Mouse (Mus musculus): ENCODE measurements around the gene Mrpl17. TPM values are rescaled to one million over a fixed set of nuclear protein-coding genes. Genes with fewer than 3 reads are reported as not detected.
"Not testable (repeated sequence)": the region's sequence is repeated elsewhere in the genome, so short reads cannot be mapped to it uniquely, and the experiment has no call there.

Mrpl17 gene
- polyA plus RNA-seq (2012; rRNA removed), result 140 and 157 TPM in 2 replicates

DNA sequence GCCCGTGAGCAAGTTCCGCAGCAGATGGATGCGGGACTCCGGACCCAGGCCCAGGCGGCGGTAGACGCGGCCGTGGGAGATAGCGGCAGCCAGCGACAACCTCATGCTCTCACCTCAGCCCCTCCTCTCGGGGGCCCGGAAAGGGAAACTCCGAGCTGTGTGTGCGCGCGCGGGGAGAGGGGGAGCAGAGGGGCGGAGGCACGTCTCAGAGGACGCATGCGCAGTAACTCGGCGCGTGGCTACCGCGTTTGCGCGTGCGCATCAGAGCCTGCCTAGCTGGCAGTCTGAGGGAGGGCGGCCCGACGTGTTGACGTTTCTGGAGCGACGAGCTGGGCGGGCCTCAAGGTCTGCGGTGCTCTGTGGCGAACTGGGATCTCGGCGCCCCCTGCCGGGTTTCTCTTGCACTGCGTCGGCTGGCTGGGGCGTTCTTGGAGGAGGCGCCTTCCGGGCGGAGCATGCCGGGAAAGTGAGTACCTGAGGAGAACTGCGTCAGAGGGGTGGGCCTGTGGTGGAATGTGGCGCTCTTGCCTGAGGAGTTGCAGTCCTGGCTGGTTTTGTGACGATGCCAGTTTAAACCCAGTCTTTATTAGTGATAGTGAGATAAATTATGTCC lies at the start of gene Mrpl17:
Gene Mrpl17, minus strand, starts transcription at position 223 of the 613 bp plus-strand sequence.
- H3K27ac ChIP-seq (ENCODE audit: control insufficient read depth, insufficient read depth, low read length), result peak within 1 kb of the TSS; percentile 2; the same call in 1 of the 2 replicates
- H3K27me3 ChIP-seq (ENCODE audit: control insufficient read depth, insufficient read depth, low read length), result no peaks in the 10 kb centered on the region
- peak; percentile 100 for DNase-seq
- H3K4me3 ChIP-seq (ENCODE audit: control insufficient read depth, insufficient read depth, low read length), result peak within 1 kb of the TSS; percentile 72
- under 1% methylated on average over 52 of the region's 52 CpGs for WGBS
- peak; percentile 95 for TF ChIP-seq CTCF (IDR thresholded peaks at IDR 0.05; ENCODE audit: borderline replicate concordance, control insufficient read depth, extremely low read depth, insufficient read depth, low read length, poor library complexity)
- peak; percentile 78 for TF ChIP-seq POLR2A (IDR thresholded peaks at IDR 0.05; ENCODE audit: control insufficient read depth, extremely low read depth, insufficient read depth, low read length, poor library complexity)
- H3K4me1 ChIP-seq (replicated peaks; ENCODE audit: control insufficient read depth, insufficient read depth, low read length), result peaks cover 7% of the 10 kb centered on the region
- H3K36me3 ChIP-seq (ENCODE audit: control insufficient read depth, insufficient read depth, low read length), result 0 out of 2 replicates have a peak, but pooled peaks cover 5% of the 10 kb centered on the region

DNA sequence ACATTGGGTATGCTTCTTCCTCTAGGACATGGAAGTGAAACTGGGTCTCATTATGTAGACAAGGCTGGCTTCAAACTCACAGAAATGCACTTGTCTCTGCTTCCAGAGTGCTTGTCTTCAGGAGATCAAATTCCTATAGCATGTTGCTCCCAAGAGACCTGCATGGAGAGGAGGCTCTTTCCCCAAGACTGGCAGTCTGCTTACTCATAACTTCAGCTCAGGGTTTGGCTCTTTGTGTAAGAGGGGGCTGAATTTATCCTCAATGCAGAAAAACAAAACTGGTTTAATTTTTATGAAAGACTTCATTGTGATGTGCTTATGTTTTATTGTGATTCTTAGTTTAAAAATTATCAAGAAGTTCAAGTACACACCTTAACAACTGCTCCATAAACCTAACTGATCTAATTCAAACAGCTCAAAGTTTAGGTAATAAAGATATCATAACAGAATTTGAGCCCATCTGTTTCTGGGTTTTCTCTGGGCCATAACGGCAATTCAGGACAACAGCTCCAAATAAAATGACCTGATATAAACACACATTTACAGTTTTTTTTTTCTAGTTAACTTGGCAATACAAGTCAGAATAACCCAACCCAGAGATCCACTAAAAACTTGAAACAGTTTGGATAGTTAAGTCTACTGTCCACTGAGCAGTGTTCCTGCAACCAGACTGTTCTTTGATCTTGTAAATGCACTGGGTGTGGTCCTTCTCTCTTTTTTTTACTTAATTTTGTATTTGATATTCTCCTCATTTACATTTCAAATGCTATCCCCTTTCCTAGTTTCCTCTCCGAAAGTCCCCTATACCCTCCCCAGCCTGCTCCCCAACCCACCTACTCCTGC lies 45.0 kb upstream of the Mrpl17 start:
- not testable (repeated sequence) for H3K27me3 ChIP-seq (ENCODE audit: control insufficient read depth, insufficient read depth, low read length); H3K36me3 ChIP-seq (ENCODE audit: control insufficient read depth, insufficient read depth, low read length); H3K4me3 ChIP-seq (ENCODE audit: control insufficient read depth, insufficient read depth, low read length); H3K27ac ChIP-seq (ENCODE audit: control insufficient read depth, insufficient read depth, low read length); DNase-seq; H3K4me1 ChIP-seq (replicated peaks; ENCODE audit: control insufficient read depth, insufficient read depth, low read length)
- no CpG with 5 or more reads among the region's 2 CpGs for WGBS

DNA sequence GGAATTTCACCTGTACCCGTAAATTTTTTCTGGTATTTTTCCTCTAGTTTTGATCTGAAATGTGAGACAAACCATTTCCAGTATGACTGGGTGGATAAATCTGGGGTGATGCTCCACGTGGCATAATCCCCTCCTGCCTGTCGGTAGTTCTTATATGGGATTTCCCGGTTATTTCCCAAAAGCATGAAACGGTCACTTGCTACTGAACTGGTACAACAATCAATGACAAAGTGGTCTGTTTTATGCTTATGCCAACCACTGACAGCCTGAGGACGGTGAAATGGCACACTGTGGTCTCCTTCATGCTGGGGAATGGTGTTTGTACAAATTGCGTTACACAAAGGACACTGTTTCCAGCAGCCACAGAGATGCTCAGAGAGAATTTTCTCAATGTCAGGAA lies 13.4 kb upstream of the Mrpl17 start:
- DNase-seq, result no peak

DNA sequence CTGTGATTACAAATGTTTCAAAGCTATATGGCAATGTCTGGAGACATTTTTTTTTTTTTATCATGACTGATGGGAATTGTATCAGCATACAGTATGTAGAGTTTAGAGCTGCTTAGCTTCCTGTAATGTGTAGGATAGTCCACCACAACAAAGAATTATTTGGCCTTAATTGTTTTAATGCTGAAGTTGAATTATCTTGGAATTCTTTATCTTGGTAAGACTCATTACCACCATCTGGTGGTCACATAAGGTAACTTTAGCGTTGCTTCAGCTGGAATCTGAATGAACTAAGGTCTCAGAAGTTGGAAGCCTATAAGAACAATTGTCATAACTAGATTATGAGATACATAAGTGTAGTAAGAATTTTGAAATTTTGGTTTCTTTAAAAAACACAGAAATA lies 7.6 kb upstream of the Mrpl17 start:
- 0% methylated on average over 1 of the region's 1 CpGs for WGBS
- no peak for DNase-seq

More for the DNA sequence above, 13.4 kb upstream of the Mrpl17 start:
- Histone ChIP-seq H3K27ac (ENCODE audit: control insufficient read depth, insufficient read depth, low read length) (no peak overlapping the region), H3K36me3 (ENCODE audit: control insufficient read depth, insufficient read depth, low read length) (no peaks in the 10 kb centered on the region), H3K27me3 (ENCODE audit: control insufficient read depth, insufficient read depth, low read length) (no peaks in the 10 kb centered on the region), H3K4me3 (ENCODE audit: control insufficient read depth, insufficient read depth, low read length) (no peak overlapping the region), H3K4me1 (replicated peaks; ENCODE audit: control insufficient read depth, insufficient read depth, low read length) (no peaks in the 10 kb centered on the region)
- TF ChIP-seq CTCF (IDR thresholded peaks at IDR 0.05; ENCODE audit: borderline replicate concordance, control insufficient read depth, extremely low read depth, insufficient read depth, low read length, poor library complexity) (no peak), POLR2A (IDR thresholded peaks at IDR 0.05; ENCODE audit: control insufficient read depth, extremely low read depth, insufficient read depth, low read length, poor library complexity) (no peak)
- WGBS, result 87% methylated on average over 7 of the region's 7 CpGs

DNA sequence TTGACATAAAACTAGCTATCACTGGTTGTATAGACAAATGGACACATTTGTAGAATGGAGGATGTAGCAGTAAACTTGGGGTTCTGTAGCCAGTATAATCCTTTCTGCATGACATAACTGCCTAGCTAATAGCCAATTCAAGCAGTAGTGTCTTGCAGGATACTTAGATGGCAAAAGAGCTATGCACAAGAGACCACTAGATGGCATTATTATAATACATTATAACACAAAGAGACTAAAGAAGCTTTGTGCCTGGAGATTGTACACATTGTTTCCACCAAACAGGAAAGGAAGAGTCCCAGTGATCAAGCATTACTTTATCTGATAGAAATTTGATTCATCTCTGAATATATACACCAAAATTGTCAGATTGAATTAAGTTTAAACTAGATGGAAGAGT lies 5.8 kb upstream of the Mrpl17 start:
- no peaks in the 10 kb centered on the region for H3K4me1 ChIP-seq (replicated peaks; ENCODE audit: control insufficient read depth, insufficient read depth, low read length)
- H3K27me3 ChIP-seq (ENCODE audit: control insufficient read depth, insufficient read depth, low read length), result no peaks in the 10 kb centered on the region
- no peaks in the 10 kb centered on the region for H3K36me3 ChIP-seq (ENCODE audit: control insufficient read depth, insufficient read depth, low read length)
- DNase-seq, result no peak
- H3K27ac ChIP-seq (ENCODE audit: control insufficient read depth, insufficient read depth, low read length), result no peak overlapping the region
- TF ChIP-seq CTCF (IDR thresholded peaks at IDR 0.05; ENCODE audit: borderline replicate concordance, control insufficient read depth, extremely low read depth, insufficient read depth, low read length, poor library complexity) (no peak), POLR2A (IDR thresholded peaks at IDR 0.05; ENCODE audit: control insufficient read depth, extremely low read depth, insufficient read depth, low read length, poor library complexity) (no peak)
- H3K4me3 ChIP-seq (ENCODE audit: control insufficient read depth, insufficient read depth, low read length), result no peak overlapping the region

More for the DNA sequence above, 7.6 kb upstream of the Mrpl17 start:
- Histone ChIP-seq H3K36me3 (ENCODE audit: control insufficient read depth, insufficient read depth, low read length) (no peaks in the 10 kb centered on the region), H3K4me1 (replicated peaks; ENCODE audit: control insufficient read depth, insufficient read depth, low read length) (no peaks in the 10 kb centered on the region), H3K27me3 (ENCODE audit: control insufficient read depth, insufficient read depth, low read length) (no peaks in the 10 kb centered on the region), H3K27ac (ENCODE audit: control insufficient read depth, insufficient read depth, low read length) (no peak overlapping the region), H3K4me3 (ENCODE audit: control insufficient read depth, insufficient read depth, low read length) (no peak overlapping the region)
- no peak for TF ChIP-seq POLR2A (IDR thresholded peaks at IDR 0.05; ENCODE audit: control insufficient read depth, extremely low read depth, insufficient read depth, low read length, poor library complexity)
- no peak for TF ChIP-seq CTCF (IDR thresholded peaks at IDR 0.05; ENCODE audit: borderline replicate concordance, control insufficient read depth, extremely low read depth, insufficient read depth, low read length, poor library complexity)

DNA sequence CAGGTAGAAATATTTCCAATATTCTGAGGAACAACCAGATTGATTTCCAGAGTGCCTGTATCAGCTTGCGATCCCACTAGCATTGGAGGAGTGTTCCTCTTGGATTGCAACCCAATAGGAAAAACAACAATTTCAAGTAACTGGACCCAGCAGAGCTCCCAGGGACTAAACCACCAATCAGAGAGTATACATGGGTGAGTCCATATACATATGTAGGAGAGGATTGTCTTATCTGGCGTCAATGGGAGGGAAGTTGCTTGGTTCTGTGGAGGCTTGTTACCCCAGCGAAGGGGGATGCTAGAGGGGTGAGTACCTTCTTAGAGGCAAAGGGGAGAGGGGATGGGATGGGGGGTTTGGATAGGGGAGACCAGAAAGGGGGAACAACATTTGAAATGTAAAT lies 2.4 kb upstream of the Mrpl17 start:
- no peak for DNase-seq
- Histone ChIP-seq H3K27ac (ENCODE audit: control insufficient read depth, insufficient read depth, low read length) (no peak overlapping the region), H3K4me3 (ENCODE audit: control insufficient read depth, insufficient read depth, low read length) (no peak overlapping the region), H3K4me1 (replicated peaks; ENCODE audit: control insufficient read depth, insufficient read depth, low read length) (peaks cover 7% of the 10 kb centered on the region), H3K27me3 (ENCODE audit: control insufficient read depth, insufficient read depth, low read length) (no peaks in the 10 kb centered on the region), H3K36me3 (ENCODE audit: control insufficient read depth, insufficient read depth, low read length) (0 out of 2 replicates have a peak, but pooled peaks cover 5% of the 10 kb centered on the region)
- TF ChIP-seq POLR2A (IDR thresholded peaks at IDR 0.05; ENCODE audit: control insufficient read depth, extremely low read depth, insufficient read depth, low read length, poor library complexity) (no peak), CTCF (IDR thresholded peaks at IDR 0.05; ENCODE audit: borderline replicate concordance, control insufficient read depth, extremely low read depth, insufficient read depth, low read length, poor library complexity) (no peak)
- WGBS, result 97% methylated on average over 3 of the region's 3 CpGs
